Mouse (Mus musculus): ENCODE results near the gene Mrps2. TPM values are rescaled to one million over a fixed set of nuclear protein-coding genes. Genes with fewer than 3 reads are reported as not detected.
A peak's percentile ranks its signal among the peaks of the same experiment; 100 is the strongest.

Mrps2 gene
- polyA plus RNA-seq (2014; fragmentation: Nextera tagmentation; extraction: Ambion mirVana) = 68.2 and 69.3 TPM in 2 replicates

DNA sequence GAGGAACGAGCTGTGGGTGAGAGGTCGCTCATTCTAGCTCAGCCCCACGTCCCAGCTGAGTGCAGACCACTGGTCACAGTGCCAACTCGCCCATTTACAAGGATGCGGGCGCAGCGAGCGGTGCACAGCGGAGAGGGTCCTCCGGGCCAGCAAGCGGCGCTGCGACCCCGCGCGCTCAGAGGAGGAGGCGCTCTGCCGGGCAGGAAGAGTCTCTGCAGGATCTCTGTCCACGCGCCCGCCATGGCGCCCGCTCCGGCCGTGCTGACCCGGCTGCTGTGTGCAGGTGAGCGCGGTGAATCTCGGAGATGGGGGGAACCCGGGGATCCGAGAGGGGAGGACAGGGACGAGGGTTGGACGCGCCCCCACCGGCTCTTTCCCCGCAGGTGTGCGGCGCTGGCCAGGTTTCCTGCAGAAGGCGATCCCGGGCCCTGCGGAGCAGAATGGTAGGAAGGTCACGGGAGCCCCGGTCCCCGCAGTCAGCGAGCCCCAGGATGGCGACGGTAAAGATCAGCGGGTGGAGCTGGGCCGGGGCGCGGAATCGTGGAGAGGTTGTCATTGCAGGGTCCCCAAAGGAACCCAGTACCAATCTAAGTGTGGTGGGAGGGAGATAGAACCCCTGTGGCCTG, at the start of gene Mrps2:
Mrps2 (plus strand) TSS at position 207 of the 626 bp plus-strand sequence.
- peaks cover 14% of the 10 kb centered on the region for H3K4me1 ChIP-seq (replicated peaks; ENCODE audit: control insufficient read depth, insufficient read depth, low read length)
- peak within 1 kb of the TSS; percentile 92 for H3K4me2 ChIP-seq
- under 1% methylated on average over 50 of the region's 52 CpGs for WGBS
- peak within 1 kb of the TSS; percentile 96 for H3K4me3 ChIP-seq (ENCODE audit: low read depth, low read length)
- ATAC-seq (replicated peaks; ENCODE audit: low FRiP score) = peak; percentile 87
- peaks cover 13% of the 10 kb centered on the region for H3K27me3 ChIP-seq (replicated peaks; ENCODE audit: control insufficient read depth, insufficient read depth, low read length)
- peak within 1 kb of the TSS; percentile 93 for H3K9ac ChIP-seq (ENCODE audit: low read depth, low read length)
- DNase-seq (ENCODE audit: low spot score) = peak; percentile 86
- H3K27ac ChIP-seq (ENCODE audit: low read depth, low read length) = no peak within 1 kb of the TSS
- H3K9me3 ChIP-seq (ENCODE audit: control insufficient read depth, low read length) = 0 out of 2 replicates have a peak, but pooled peaks cover 1% of the 10 kb centered on the region
- peaks cover 27% of the 10 kb centered on the region for H3K36me3 ChIP-seq (ENCODE audit: control insufficient read depth, insufficient read depth, low read length)

DNA sequence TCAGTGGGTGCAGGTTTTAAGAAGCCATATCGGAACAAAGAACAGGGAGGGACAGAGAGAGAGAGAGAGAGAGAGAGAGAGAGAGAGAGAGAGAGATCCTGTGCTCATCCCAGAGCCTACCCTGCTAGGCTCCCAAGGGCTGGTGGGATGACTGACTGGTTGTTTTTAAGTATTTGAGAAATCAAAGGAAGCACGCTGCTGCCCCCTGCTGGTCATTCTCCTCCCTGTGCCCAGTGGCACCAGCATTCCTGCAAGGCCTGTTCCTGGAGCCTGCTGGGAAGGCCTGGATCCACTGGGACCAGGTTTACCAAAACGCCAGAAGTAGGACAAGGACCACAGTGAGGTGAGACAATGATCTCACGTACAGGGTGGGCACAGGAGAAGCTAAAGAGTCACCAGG, 48.0 kb upstream of the Mrps2 start:
- Histone ChIP-seq H3K27me3 (replicated peaks; ENCODE audit: control insufficient read depth, insufficient read depth, low read length) (no peaks in the 10 kb centered on the region), H3K36me3 (ENCODE audit: control insufficient read depth, insufficient read depth, low read length) (no peaks in the 10 kb centered on the region), H3K27ac (ENCODE audit: low read depth, low read length) (no peak overlapping the region), H3K4me2 (no peak overlapping the region), H3K4me1 (replicated peaks; ENCODE audit: control insufficient read depth, insufficient read depth, low read length) (peaks cover 2% of the 10 kb centered on the region; the same call in 1 of the 2 replicates), H3K9me3 (ENCODE audit: control insufficient read depth, low read length) (no peaks in the 10 kb centered on the region), H3K4me3 (ENCODE audit: low read depth, low read length) (no peak overlapping the region), H3K9ac (ENCODE audit: low read depth, low read length) (no peak overlapping the region)
- no peak for ATAC-seq (replicated peaks; ENCODE audit: low FRiP score)
- peak; percentile 64 for DNase-seq (ENCODE audit: low spot score)
- WGBS = 23% methylated on average over 4 of the region's 4 CpGs

DNA sequence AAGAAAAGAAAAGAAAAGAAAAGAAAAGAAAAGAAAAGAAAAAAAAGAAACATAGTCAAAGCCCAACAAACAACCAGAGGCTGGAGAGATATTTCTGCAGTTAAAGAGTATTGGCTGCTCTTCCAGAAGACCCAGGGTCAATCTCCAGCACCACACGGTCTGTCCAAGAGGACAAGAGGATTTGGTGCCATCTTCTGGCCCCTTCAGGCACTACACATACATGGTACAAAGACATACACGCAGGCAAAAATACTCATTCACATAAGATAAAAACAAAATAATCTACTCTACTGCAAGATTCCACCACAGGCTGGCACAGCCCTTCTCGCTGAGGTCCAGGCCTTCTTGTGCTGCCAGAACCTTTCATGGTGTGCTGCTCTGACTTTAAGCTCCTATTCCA, 44.7 kb upstream of the Mrps2 start:
- 24% methylated on average over 3 of the region's 3 CpGs for WGBS
- ATAC-seq (replicated peaks; ENCODE audit: low FRiP score) (no peak), DNase-seq (ENCODE audit: low spot score) (peak; percentile 42)
- Histone ChIP-seq H3K36me3 (ENCODE audit: control insufficient read depth, insufficient read depth, low read length) (no peaks in the 10 kb centered on the region), H3K4me3 (ENCODE audit: low read depth, low read length) (no peak overlapping the region), H3K27me3 (replicated peaks; ENCODE audit: control insufficient read depth, insufficient read depth, low read length) (no peaks in the 10 kb centered on the region), H3K4me1 (replicated peaks; ENCODE audit: control insufficient read depth, insufficient read depth, low read length) (no peaks in the 10 kb centered on the region), H3K4me2 (no peak overlapping the region), H3K27ac (ENCODE audit: low read depth, low read length) (no peak overlapping the region), H3K9me3 (ENCODE audit: control insufficient read depth, low read length) (no peaks in the 10 kb centered on the region), H3K9ac (ENCODE audit: low read depth, low read length) (no peak overlapping the region)

DNA sequence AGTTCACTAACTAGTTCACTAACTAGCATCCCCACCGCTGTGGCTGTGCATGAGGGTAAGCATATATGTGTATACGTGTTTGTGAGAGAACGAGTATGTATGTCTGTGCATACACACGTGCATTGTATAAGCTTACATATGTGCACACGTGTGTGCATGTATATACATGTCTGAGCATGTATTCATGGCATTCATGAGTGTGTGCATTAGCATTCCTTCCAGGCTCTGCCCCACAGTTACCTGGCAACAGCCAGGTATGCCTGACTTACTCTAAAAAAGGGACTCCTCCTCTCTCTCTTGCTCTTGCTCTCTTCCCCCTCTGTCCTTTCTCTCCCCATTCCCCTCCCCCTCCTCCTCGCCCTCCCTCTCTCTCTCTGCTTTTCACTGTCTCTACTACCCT, 40.6 kb upstream of the Mrps2 start:
- Histone ChIP-seq H3K9ac (ENCODE audit: low read depth, low read length) (no peak overlapping the region), H3K9me3 (ENCODE audit: control insufficient read depth, low read length) (peaks cover 5% of the 10 kb centered on the region; the same call in 1 of the 2 replicates), H3K4me1 (replicated peaks; ENCODE audit: control insufficient read depth, insufficient read depth, low read length) (no peaks in the 10 kb centered on the region), H3K27me3 (replicated peaks; ENCODE audit: control insufficient read depth, insufficient read depth, low read length) (no peaks in the 10 kb centered on the region), H3K4me3 (ENCODE audit: low read depth, low read length) (no peak overlapping the region), H3K4me2 (no peak overlapping the region), H3K27ac (ENCODE audit: low read depth, low read length) (no peak overlapping the region), H3K36me3 (ENCODE audit: control insufficient read depth, insufficient read depth, low read length) (no peaks in the 10 kb centered on the region)
- DNase-seq (ENCODE audit: low spot score) (no peak), ATAC-seq (replicated peaks; ENCODE audit: low FRiP score) (no peak)
- WGBS = 85% methylated on average over 6 of the region's 6 CpGs

DNA sequence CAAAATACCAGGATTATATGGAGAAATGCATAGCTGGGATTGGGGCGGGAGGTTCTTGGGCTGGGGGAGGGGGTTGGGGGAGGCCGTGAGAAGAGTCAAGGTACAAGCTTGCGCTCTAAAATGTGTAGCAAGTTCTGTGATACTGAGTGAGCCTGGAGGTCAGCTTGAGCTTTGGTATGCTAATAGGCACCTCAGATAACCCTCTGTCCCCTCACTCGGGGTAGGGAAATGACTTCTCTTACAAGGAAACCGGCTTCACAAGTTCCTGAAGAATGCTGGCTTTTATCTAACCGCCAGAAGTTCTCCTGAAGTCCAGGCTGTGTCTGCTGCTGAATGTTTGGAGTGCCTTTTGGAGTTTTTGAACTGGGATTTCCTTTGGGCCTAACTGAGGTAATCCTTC, 37.0 kb upstream of the Mrps2 start:
- Histone ChIP-seq H3K4me2 (no peak overlapping the region), H3K27me3 (replicated peaks; ENCODE audit: control insufficient read depth, insufficient read depth, low read length) (no peaks in the 10 kb centered on the region), H3K9me3 (ENCODE audit: control insufficient read depth, low read length) (peaks cover 5% of the 10 kb centered on the region; the same call in 1 of the 2 replicates), H3K4me1 (replicated peaks; ENCODE audit: control insufficient read depth, insufficient read depth, low read length) (no peaks in the 10 kb centered on the region), H3K36me3 (ENCODE audit: control insufficient read depth, insufficient read depth, low read length) (no peaks in the 10 kb centered on the region), H3K27ac (ENCODE audit: low read depth, low read length) (no peak overlapping the region), H3K4me3 (ENCODE audit: low read depth, low read length) (no peak overlapping the region), H3K9ac (ENCODE audit: low read depth, low read length) (no peak overlapping the region)
- no peak for ATAC-seq (replicated peaks; ENCODE audit: low FRiP score)
- 44% methylated on average over 6 of the region's 6 CpGs for WGBS
- DNase-seq (ENCODE audit: low spot score) = no peak

DNA sequence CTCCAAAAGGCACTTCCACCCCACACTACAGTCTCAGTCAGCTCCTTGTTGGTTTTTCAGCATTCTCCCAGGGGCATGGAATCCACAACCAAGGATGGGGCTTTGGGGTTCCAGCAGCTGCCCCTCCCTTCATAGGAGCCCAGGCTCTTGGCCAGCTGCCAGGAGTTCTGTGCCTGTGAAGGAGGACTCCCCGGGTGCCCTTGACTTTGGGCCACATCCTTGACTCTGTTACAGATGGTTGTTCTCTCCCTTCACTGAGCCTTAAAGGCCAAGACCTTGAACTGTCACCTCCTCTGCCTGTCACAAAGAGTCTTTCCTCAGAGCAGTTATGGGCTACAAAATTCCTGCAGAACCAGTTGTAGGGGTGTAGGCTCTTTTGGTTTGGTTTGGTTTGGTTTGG, 35.1 kb upstream of the Mrps2 start:
- ATAC-seq (replicated peaks; ENCODE audit: low FRiP score) (no peak), DNase-seq (ENCODE audit: low spot score) (no peak)
- Histone ChIP-seq H3K4me2 (no peak overlapping the region), H3K27ac (ENCODE audit: low read depth, low read length) (no peak overlapping the region), H3K4me1 (replicated peaks; ENCODE audit: control insufficient read depth, insufficient read depth, low read length) (no peaks in the 10 kb centered on the region), H3K36me3 (ENCODE audit: control insufficient read depth, insufficient read depth, low read length) (no peaks in the 10 kb centered on the region), H3K27me3 (replicated peaks; ENCODE audit: control insufficient read depth, insufficient read depth, low read length) (no peaks in the 10 kb centered on the region), H3K9ac (ENCODE audit: low read depth, low read length) (no peak overlapping the region), H3K4me3 (ENCODE audit: low read depth, low read length) (no peak overlapping the region), H3K9me3 (ENCODE audit: control insufficient read depth, low read length) (peaks cover 5% of the 10 kb centered on the region; the same call in 1 of the 2 replicates)
- WGBS = 65% methylated on average over 1 of the region's 1 CpGs

DNA sequence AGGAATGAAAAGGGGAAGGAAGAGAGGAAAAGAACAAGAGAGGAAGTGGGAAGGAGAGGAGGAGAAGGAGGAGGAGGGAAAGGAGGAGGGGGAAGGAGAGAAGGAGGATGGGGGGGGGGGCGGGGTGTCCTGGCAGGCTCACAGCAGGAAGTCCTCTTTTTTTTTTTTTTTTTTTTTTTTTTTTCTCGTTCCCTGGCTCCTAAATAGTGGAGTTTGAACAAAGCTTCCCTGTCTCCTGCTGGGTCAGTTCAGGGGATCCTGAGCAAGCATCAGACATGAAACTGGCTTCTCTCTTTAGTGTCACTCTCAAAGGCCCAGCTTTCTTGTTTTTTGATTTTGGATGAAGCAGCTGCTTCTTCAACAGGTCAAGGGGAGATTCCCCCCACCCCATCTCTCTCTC, 34.4 kb upstream of the Mrps2 start:
- Histone ChIP-seq H3K27ac (ENCODE audit: low read depth, low read length) (no peak overlapping the region), H3K9ac (ENCODE audit: low read depth, low read length) (no peak overlapping the region), H3K27me3 (replicated peaks; ENCODE audit: control insufficient read depth, insufficient read depth, low read length) (no peaks in the 10 kb centered on the region), H3K9me3 (ENCODE audit: control insufficient read depth, low read length) (peaks cover 5% of the 10 kb centered on the region; the same call in 1 of the 2 replicates), H3K4me3 (ENCODE audit: low read depth, low read length) (no peak overlapping the region), H3K36me3 (ENCODE audit: control insufficient read depth, insufficient read depth, low read length) (no peaks in the 10 kb centered on the region), H3K4me2 (no peak overlapping the region), H3K4me1 (replicated peaks; ENCODE audit: control insufficient read depth, insufficient read depth, low read length) (no peaks in the 10 kb centered on the region)
- WGBS = 32% methylated on average over 2 of the region's 2 CpGs
- DNase-seq (ENCODE audit: low spot score) (no peak), ATAC-seq (replicated peaks; ENCODE audit: low FRiP score) (no peak)

DNA sequence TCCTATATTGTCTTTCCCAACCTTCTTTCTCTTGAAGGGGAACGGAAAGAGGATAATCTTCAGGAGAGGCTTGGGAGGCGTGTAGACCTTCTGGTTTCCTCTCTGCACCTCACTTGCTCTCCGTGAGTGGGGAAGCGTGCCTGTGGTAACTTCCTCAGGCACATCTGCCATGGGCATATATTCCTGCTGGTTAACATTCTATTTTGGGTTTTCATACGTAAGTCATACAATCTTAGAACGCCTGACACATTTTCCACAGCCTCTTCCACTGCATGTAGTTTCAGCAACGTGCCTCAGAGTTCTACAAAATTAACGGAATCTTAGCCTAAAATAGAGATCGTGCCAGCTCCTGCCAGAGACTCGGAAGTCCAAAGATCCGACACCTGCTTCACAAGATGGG, 32.5 kb upstream of the Mrps2 start:
- Histone ChIP-seq H3K9ac (ENCODE audit: low read depth, low read length) (no peak overlapping the region), H3K4me2 (no peak overlapping the region), H3K27me3 (replicated peaks; ENCODE audit: control insufficient read depth, insufficient read depth, low read length) (no peaks in the 10 kb centered on the region), H3K27ac (ENCODE audit: low read depth, low read length) (no peak overlapping the region), H3K4me3 (ENCODE audit: low read depth, low read length) (no peak overlapping the region), H3K36me3 (ENCODE audit: control insufficient read depth, insufficient read depth, low read length) (no peaks in the 10 kb centered on the region), H3K9me3 (ENCODE audit: control insufficient read depth, low read length) (no peaks in the 10 kb centered on the region), H3K4me1 (replicated peaks; ENCODE audit: control insufficient read depth, insufficient read depth, low read length) (no peaks in the 10 kb centered on the region)
- no peak for DNase-seq (ENCODE audit: low spot score)
- no peak for ATAC-seq (replicated peaks; ENCODE audit: low FRiP score)
- WGBS = 84% methylated on average over 11 of the region's 11 CpGs

DNA sequence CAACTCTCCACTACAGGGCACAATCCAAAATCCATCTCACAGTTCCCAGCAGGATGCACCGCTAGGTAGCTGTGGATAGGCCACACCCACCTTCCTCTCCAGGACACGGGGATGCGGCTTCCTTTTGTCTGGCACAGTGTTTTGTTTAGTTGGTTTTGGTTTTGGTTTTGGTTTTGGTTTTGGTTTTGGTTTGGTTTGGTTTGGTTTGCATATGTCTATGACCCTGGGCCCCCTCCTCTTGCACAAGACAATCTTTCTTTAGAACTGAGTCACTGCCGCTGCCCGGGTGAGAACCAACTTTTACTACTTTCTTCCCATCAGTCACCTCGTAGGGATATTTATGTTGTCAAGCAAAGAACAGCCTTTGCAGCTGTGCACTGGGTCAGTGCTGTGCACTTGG, 27.0 kb upstream of the Mrps2 start:
- no peaks in the 10 kb centered on the region for H3K36me3 ChIP-seq (ENCODE audit: control insufficient read depth, insufficient read depth, low read length)
- WGBS = 63% methylated on average over 6 of the region's 6 CpGs
- H3K27ac ChIP-seq (ENCODE audit: low read depth, low read length) = no peak overlapping the region
- ATAC-seq (replicated peaks; ENCODE audit: low FRiP score) (no peak), DNase-seq (ENCODE audit: low spot score) (no peak)
- H3K9ac ChIP-seq (ENCODE audit: low read depth, low read length) = no peak overlapping the region
- H3K4me2 ChIP-seq = no peak overlapping the region
- no peak overlapping the region for H3K4me3 ChIP-seq (ENCODE audit: low read depth, low read length)
- no peaks in the 10 kb centered on the region; the same call in 1 of the 2 replicates for H3K4me1 ChIP-seq (replicated peaks; ENCODE audit: control insufficient read depth, insufficient read depth, low read length)
- peaks cover 13% of the 10 kb centered on the region for H3K27me3 ChIP-seq (replicated peaks; ENCODE audit: control insufficient read depth, insufficient read depth, low read length)
- no peaks in the 10 kb centered on the region for H3K9me3 ChIP-seq (ENCODE audit: control insufficient read depth, low read length)
